Comparison of ENCODE assay signal across 17 mouse cellular contexts in genomic region chr7:81806067-81806466, GRCm38 (mm10). TPM values are rescaled to one million over a fixed set of nuclear protein-coding genes. Genes with fewer than 3 reads are reported as not detected.
DNase-seq lines count a peak whose midpoint lies in the region; ATAC-seq and TF ChIP-seq lines count a peak whose summit lies in the region.
"Had no signal": no experiment of that assay in that cellular context is flagged by ENCODE, and none has a peak within 500 bp of the region (broad histone marks: within the 10 kb centered on the region; RNA-seq: fewer than 3 reads in every experiment).

No protein-coding gene starts in this region.

- 49% methylated on average over 5 of the region's 5 CpGs for WGBS in heart, postnatal 0 days
- 61% methylated on average over 5 of the region's 5 CpGs for WGBS in midbrain, embryonic 14.5 days
- 66% methylated on average over 5 of the region's 5 CpGs for WGBS in midbrain, embryonic 15.5 days
- 62% methylated on average over 5 of the region's 5 CpGs for WGBS in forebrain, embryonic 15.5 days

- no peak for TF ChIP-seq EP300 in heart, postnatal 0 days (IDR thresholded peaks at IDR 0.05; ENCODE audit: low read depth)

- no peaks in the 10 kb centered on the region; the same call in 1 of the 2 replicates for H3K4me1 ChIP-seq in heart, postnatal 0 days (ENCODE audit: control insufficient read depth, insufficient read depth)
- peaks cover 4% of the 10 kb centered on the region; the same call in 1 of the 2 replicates for H3K4me1 ChIP-seq in midbrain, embryonic 14.5 days (ENCODE audit: control insufficient read depth, insufficient read depth, low read length)
- no peaks in the 10 kb centered on the region for H3K4me1 ChIP-seq in midbrain, embryonic 15.5 days
- H3K4me1 ChIP-seq in forebrain, embryonic 15.5 days = peaks cover 4% of the 10 kb centered on the region; the same call in 1 of the 2 replicates

- H3K36me3 ChIP-seq in heart, postnatal 0 days (replicated peaks; ENCODE audit: control insufficient read depth, insufficient read depth, low read length) = peaks cover 22% of the 10 kb centered on the region
- peaks cover 9% of the 10 kb centered on the region; the same call in 1 of the 2 replicates for H3K36me3 ChIP-seq in midbrain, embryonic 14.5 days (ENCODE audit: control insufficient read depth, insufficient read depth, low read length)
- 0 out of 2 replicates have a peak, but pooled peaks cover 4% of the 10 kb centered on the region for H3K36me3 ChIP-seq in midbrain, embryonic 15.5 days (replicated peaks)
- peaks cover 2% of the 10 kb centered on the region; the same call in 1 of the 2 replicates for H3K36me3 ChIP-seq in forebrain, embryonic 15.5 days
- peaks cover 4% of the 10 kb centered on the region for H3K36me3 ChIP-seq in myocyte (ENCODE audit: control insufficient read depth, insufficient read depth)

- no peak overlapping the region for H3ac ChIP-seq in myocyte (ENCODE audit: control insufficient read depth, insufficient read length)

- no peak for DNase-seq in heart, postnatal 0 days (ENCODE audit: low spot score)
- no peak for DNase-seq in heart, adult 9 months (ENCODE audit: low spot score in 2 of 2)
- peak; percentile 31 for DNase-seq in midbrain, embryonic 14.5 days
- DNase-seq in embryo, embryonic 9.5 days (ENCODE audit: extremely low spot score) = no peak
- no peak for DNase-seq in lung, postnatal 10 days
- DNase-seq: adrenal gland, postnatal 36 days; cerebellum, adult 11 months; gastrocnemius, postnatal 10 days; lung, embryonic 14.5 days; right cerebral cortex, postnatal 4 days had no signal

- no peaks in the 10 kb centered on the region for H3K27me3 ChIP-seq in heart, postnatal 0 days (ENCODE audit: control insufficient read depth, insufficient read depth, low read length)
- H3K27me3 ChIP-seq in midbrain, embryonic 14.5 days (ENCODE audit: control insufficient read depth, insufficient read depth, low read length) = no peaks in the 10 kb centered on the region
- no peaks in the 10 kb centered on the region for H3K27me3 ChIP-seq in midbrain, embryonic 15.5 days (replicated peaks)
- H3K27me3 ChIP-seq in forebrain, embryonic 15.5 days = no peaks in the 10 kb centered on the region
- no peaks in the 10 kb centered on the region for H3K27me3 ChIP-seq in myocyte (ENCODE audit: control insufficient read depth, insufficient read depth, insufficient read length)

- H3K79me2 ChIP-seq in myocyte (ENCODE audit: control insufficient read depth, insufficient read depth) = peaks cover 29% of the 10 kb centered on the region

- no peak for TF ChIP-seq CTCF in heart, postnatal 0 days (IDR thresholded peaks at IDR 0.05; ENCODE audit: low read depth)

- no peak for TF ChIP-seq POLR2A in myocyte (IDR thresholded peaks at IDR 0.05; ENCODE audit: insufficient read length, low read depth)

- H3K4me3 ChIP-seq in heart, postnatal 0 days (ENCODE audit: low read depth, low read length) = no peak overlapping the region
- H3K4me3 ChIP-seq in midbrain, embryonic 14.5 days (replicated peaks; ENCODE audit: low read depth, low read length) = no peak overlapping the region
- no peak overlapping the region for H3K4me3 ChIP-seq in midbrain, embryonic 15.5 days
- H3K4me3 ChIP-seq in forebrain, embryonic 15.5 days = no peak overlapping the region
- no peak overlapping the region for H3K4me3 ChIP-seq in myocyte
- H3K4me3 ChIP-seq: layer of hippocampus, adult 2 months had no signal

- no peak for ATAC-seq in heart, postnatal 0 days (ENCODE audit: insufficient read depth, low read depth)
- ATAC-seq in midbrain, embryonic 14.5 days (ENCODE audit: low FRiP score, low TSS enrichment) = no peak
- ATAC-seq in midbrain, embryonic 15.5 days (replicated peaks) = no peak
- no peak for ATAC-seq in forebrain, embryonic 15.5 days (replicated peaks)

- no peak overlapping the region for H3K4me2 ChIP-seq in heart, postnatal 0 days (ENCODE audit: low read depth, low read length)
- no peak overlapping the region for H3K4me2 ChIP-seq in midbrain, embryonic 14.5 days (ENCODE audit: low read length)
- no peak overlapping the region for H3K4me2 ChIP-seq in midbrain, embryonic 15.5 days
- no peak overlapping the region for H3K4me2 ChIP-seq in forebrain, embryonic 15.5 days (replicated peaks)
- no peak overlapping the region for H3K4me2 ChIP-seq in myocyte (ENCODE audit: low read depth)
- H3K4me2 ChIP-seq: heart, embryonic 11.5 days; lung, embryonic 14.5 days had no signal

- H3K27ac ChIP-seq in heart, postnatal 0 days (ENCODE audit: low read depth) = 0 out of 2 replicates have a peak overlapping the region, but pooled peaks have one; percentile 30
- no peak overlapping the region for H3K27ac ChIP-seq in midbrain, embryonic 14.5 days (replicated peaks; ENCODE audit: low read depth, low read length)
- no peak overlapping the region for H3K27ac ChIP-seq in midbrain, embryonic 15.5 days
- H3K27ac ChIP-seq in forebrain, embryonic 15.5 days (replicated peaks) = peak overlapping the region; percentile 55
- H3K27ac ChIP-seq: layer of hippocampus, adult 2 months had no signal

- no peaks in the 10 kb centered on the region for H3K9me3 ChIP-seq in heart, postnatal 0 days (replicated peaks; ENCODE audit: control insufficient read depth, low read length)
- H3K9me3 ChIP-seq in midbrain, embryonic 14.5 days (ENCODE audit: control insufficient read depth, low read length) = no peaks in the 10 kb centered on the region
- H3K9me3 ChIP-seq in midbrain, embryonic 15.5 days = no peaks in the 10 kb centered on the region
- no peaks in the 10 kb centered on the region for H3K9me3 ChIP-seq in forebrain, embryonic 15.5 days

- no peak overlapping the region for H3K9ac ChIP-seq in heart, postnatal 0 days (replicated peaks; ENCODE audit: low read depth, low read length)
- H3K9ac ChIP-seq in midbrain, embryonic 14.5 days (replicated peaks; ENCODE audit: low read length) = no peak overlapping the region
- no peak overlapping the region for H3K9ac ChIP-seq in midbrain, embryonic 15.5 days
- H3K9ac ChIP-seq in forebrain, embryonic 15.5 days (replicated peaks) = no peak overlapping the region
- H3K9ac ChIP-seq: lung, embryonic 14.5 days had no signal

TF ChIP-seq in myocyte, 11 proteins besides CTCF, POLR2A, EP300 and RAD21:
- no peak for TF ChIP-seq CEBPB (IDR thresholded peaks at IDR 0.05; ENCODE audit: insufficient read depth, poor library complexity, severe bottlenecking)
- TF ChIP-seq MYOG (IDR thresholded peaks at IDR 0.05; ENCODE audit: control insufficient read depth in 1 of 3, insufficient read depth in 1 of 3, insufficient read length in 2 of 3, low read depth in 2 of 3) = peak in 1 of 3 experiments; percentile 73
- TF ChIP-seq MYOD1 (IDR thresholded peaks at IDR 0.05; ENCODE audit: control insufficient read depth in 1 of 3, insufficient read length in 2 of 3, low read depth in 2 of 3) = peak in 2 of 3 experiments; percentile 76 to 79

RNA-seq across cellular contexts. Expression of gene 3110040N11Rik, which starts 16.8 kb away (rescaled TPM):
- total RNA-seq in heart, postnatal 0 days (2014; rRNA removed; ENCODE audit: low replicate concordance) = 28.7 and 33.4 TPM in 2 replicates
- polyA plus RNA-seq in heart, postnatal 0 days (2015; fragmentation: Nextera tagmentation; extraction: Ambion mirVana) = 34.6 and 38.5 TPM in 2 replicates
- polyA plus RNA-seq in midbrain, embryonic 14.5 days (2014; fragmentation: Nextera tagmentation; extraction: Ambion mirVana) = 48.8 and 57.5 TPM in 2 replicates
- 56.1 and 61.1 TPM in 2 replicates for polyA plus RNA-seq in midbrain, embryonic 15.5 days (2015; fragmentation: Nextera tagmentation; extraction: Ambion mirVana)
- 51.6 and 52.2 TPM in 2 replicates for polyA plus RNA-seq in forebrain, embryonic 15.5 days (2015; fragmentation: Nextera tagmentation; extraction: Ambion mirVana)
- polyA plus RNA-seq in myocyte (2012; fragmentation: generic; extraction: Trizol) = 28.6 TPM

RNA-seq across cellular contexts. Expression of gene Btbd1, which starts 23.2 kb away (rescaled TPM):
- 98.6 and 104 TPM in 2 replicates for total RNA-seq in heart, postnatal 0 days (2014; rRNA removed; ENCODE audit: low replicate concordance)
- 90.4 and 96.6 TPM in 2 replicates for polyA plus RNA-seq in heart, postnatal 0 days (2015; fragmentation: Nextera tagmentation; extraction: Ambion mirVana)
- 87.9 and 134 TPM in 2 replicates for polyA plus RNA-seq in midbrain, embryonic 14.5 days (2014; fragmentation: Nextera tagmentation; extraction: Ambion mirVana)
- polyA plus RNA-seq in midbrain, embryonic 15.5 days (2015; fragmentation: Nextera tagmentation; extraction: Ambion mirVana) = 94.4 and 95.1 TPM in 2 replicates
- polyA plus RNA-seq in forebrain, embryonic 15.5 days (2015; fragmentation: Nextera tagmentation; extraction: Ambion mirVana) = 96.3 and 108 TPM in 2 replicates
- 66.6 TPM for polyA plus RNA-seq in myocyte (2012; fragmentation: generic; extraction: Trizol)

RNA-seq across cellular contexts. Expression of gene Ramac, which starts 43.3 kb away (rescaled TPM):
- total RNA-seq in heart, postnatal 0 days (2014; rRNA removed; ENCODE audit: low replicate concordance) = 30.6 and 58.0 TPM in 2 replicates
- 88.2 and 98.1 TPM in 2 replicates for polyA plus RNA-seq in heart, postnatal 0 days (2015; fragmentation: Nextera tagmentation; extraction: Ambion mirVana)
- 151 and 157 TPM in 2 replicates for polyA plus RNA-seq in midbrain, embryonic 14.5 days (2014; fragmentation: Nextera tagmentation; extraction: Ambion mirVana)
- 145 and 148 TPM in 2 replicates for polyA plus RNA-seq in midbrain, embryonic 15.5 days (2015; fragmentation: Nextera tagmentation; extraction: Ambion mirVana)
- 157 and 166 TPM in 2 replicates for polyA plus RNA-seq in forebrain, embryonic 15.5 days (2015; fragmentation: Nextera tagmentation; extraction: Ambion mirVana)
- 15.6 TPM for polyA plus RNA-seq in myocyte (2012; fragmentation: generic; extraction: Trizol)

RNA-seq across cellular contexts. Expression of gene Gm10160, which starts 49.5 kb away (rescaled TPM):
- total RNA-seq in heart, postnatal 0 days (2014; rRNA removed; ENCODE audit: low replicate concordance) = not detected in 2 replicates
- not detected in 2 replicates for polyA plus RNA-seq in heart, postnatal 0 days (2015; fragmentation: Nextera tagmentation; extraction: Ambion mirVana)
- polyA plus RNA-seq in midbrain, embryonic 14.5 days (2014; fragmentation: Nextera tagmentation; extraction: Ambion mirVana) = not detected in 2 replicates
- polyA plus RNA-seq in midbrain, embryonic 15.5 days (2015; fragmentation: Nextera tagmentation; extraction: Ambion mirVana) = not detected in 2 replicates
- polyA plus RNA-seq in forebrain, embryonic 15.5 days (2015; fragmentation: Nextera tagmentation; extraction: Ambion mirVana) = not detected in 2 replicates
- not detected for polyA plus RNA-seq in myocyte (2012; fragmentation: generic; extraction: Trizol)
- total RNA-seq: adrenal gland, postnatal 36 days; gastrocnemius, postnatal 10 days; layer of hippocampus, adult 2 months; megakaryocyte, adult 5-6 weeks had no signal
- polyA plus RNA-seq: heart, embryonic 11.5 days; kidney, embryonic 16.5 days; lung, embryonic 14.5 days had no signal

RNA-seq across cellular contexts. Expression of gene Tm6sf1, which starts 52.7 kb away (rescaled TPM):
- total RNA-seq in heart, postnatal 0 days (2014; rRNA removed; ENCODE audit: low replicate concordance) = 52.3 and 69.2 TPM in 2 replicates
- polyA plus RNA-seq in heart, postnatal 0 days (2015; fragmentation: Nextera tagmentation; extraction: Ambion mirVana) = 11.7 and 15.3 TPM in 2 replicates
- polyA plus RNA-seq in midbrain, embryonic 14.5 days (2014; fragmentation: Nextera tagmentation; extraction: Ambion mirVana) = 6.7 and 10.9 TPM in 2 replicates
- polyA plus RNA-seq in midbrain, embryonic 15.5 days (2015; fragmentation: Nextera tagmentation; extraction: Ambion mirVana) = 10.2 and 10.9 TPM in 2 replicates
- polyA plus RNA-seq in forebrain, embryonic 15.5 days (2015; fragmentation: Nextera tagmentation; extraction: Ambion mirVana) = 7.1 and 7.6 TPM in 2 replicates
- 11.4 TPM for polyA plus RNA-seq in myocyte (2012; fragmentation: generic; extraction: Trizol)

Comparison
In these comparisons a context has a peak if more than half of its experiments do, and no peak if none do; other contexts are left out.
1. H3K27ac ChIP-seq: peak in heart, postnatal 0 days (single experiment) and forebrain, embryonic 15.5 days (single experiment); none in midbrain, embryonic 14.5 days (single experiment) and midbrain, embryonic 15.5 days (single experiment).